Mouse (Mus musculus): ENCODE data around the gene Elf4.

DNA sequence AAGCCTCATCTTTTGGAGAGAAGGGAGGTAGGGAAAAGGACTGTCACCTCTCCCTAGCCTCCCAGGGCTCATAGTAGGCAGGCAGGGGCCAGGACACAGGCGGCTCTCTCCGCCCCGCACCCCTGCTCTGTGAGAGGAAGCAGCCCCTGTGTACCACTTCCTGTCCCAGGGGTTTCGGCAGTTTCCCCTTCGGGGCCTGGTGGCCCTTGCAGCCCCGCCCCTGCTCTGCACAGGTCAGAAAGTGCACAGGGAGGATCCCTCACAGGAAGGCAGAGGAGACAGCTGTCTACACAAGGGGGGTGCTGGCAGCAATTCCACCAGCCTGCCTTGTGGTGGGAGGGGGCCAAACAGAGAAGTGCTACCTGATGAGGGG, 29.4 kb downstream of the Elf4 start:
- TF ChIP-seq CTCF (conservative IDR thresholded peaks at IDR 0.05; ENCODE audit: low read length) (no peak), NANOG (IDR thresholded peaks at IDR 0.05; ENCODE audit: borderline replicate concordance, low read length) (no peak), POU5F1 (IDR thresholded peaks at IDR 0.05; ENCODE audit: borderline replicate concordance, low read length) (no peak)
